Mouse (Mus musculus) frontal cortex, postnatal 10 days (tissue): ENCODE data around the gene Inf2.

Source experiments
- DNase-seq, 2 experiments: peaks; one replicate each; pipeline ENCODE4 v3.0.0; 2022; ENCODE audit warnings: low spot score in 2 of 2, mixed read lengths in 1 of 2

Inf2 gene

GRCm38 (mm10) chr12:112594989-112595388 lies 6.4 kb downstream of the Inf2 start:
- peak; percentile 61 to 72 for DNase-seq

- DNase-seq, result no peak
Measured at GRCm38 (mm10) chr12:112595626-112596025, 7.0 kb downstream of the Inf2 start.

- no peak for DNase-seq
Measured at GRCm38 (mm10) chr12:112596454-112596853, 7.9 kb downstream of the Inf2 start.

GRCm38 (mm10) chr12:112596891-112597500 lies 8.4 kb downstream of the Inf2 start:
- DNase-seq, result no peak

- DNase-seq, result peak in 1 of 2 experiments; percentile 46
Measured at GRCm38 (mm10) chr12:112597618-112598017, 9.0 kb downstream of the Inf2 start.

- no peak for DNase-seq
Measured at GRCm38 (mm10) chr12:112599198-112599597, 10.6 kb downstream of the Inf2 start.

GRCm38 (mm10) chr12:112599942-112600611 lies 11.5 kb downstream of the Inf2 start:
- DNase-seq, result no peak

GRCm38 (mm10) chr12:112604022-112604421 lies 15.4 kb downstream of the Inf2 start:
- no peak for DNase-seq

- peak in 1 of 2 experiments; percentile 56 for DNase-seq
Measured at GRCm38 (mm10) chr12:112604709-112605649, 16.4 kb downstream of the Inf2 start.

- peak in 1 of 2 experiments; percentile 78 for DNase-seq
Measured at GRCm38 (mm10) chr12:112605766-112606165, 17.2 kb downstream of the Inf2 start.

- DNase-seq, result no peak
Measured at GRCm38 (mm10) chr12:112606998-112607397, 18.4 kb downstream of the Inf2 start.

GRCm38 (mm10) chr12:112609031-112609430 lies 20.4 kb downstream of the Inf2 start:
- no peak for DNase-seq

GRCm38 (mm10) chr12:112616668-112617067 lies 28.1 kb downstream of the Inf2 start:
- DNase-seq, result no peak

GRCm38 (mm10) chr12:112617184-112617583 lies 28.6 kb downstream of the Inf2 start:
- peak; percentile 53 to 80 for DNase-seq

- peak; percentile 72 to 78 for DNase-seq
Measured at GRCm38 (mm10) chr12:112617898-112618380, 29.4 kb downstream of the Inf2 start.

- DNase-seq, result no peak
Measured at GRCm38 (mm10) chr12:112618981-112619685, 30.5 kb downstream of the Inf2 start.

GRCm38 (mm10) chr12:112619686-112620353 lies 31.2 kb downstream of the Inf2 start, which contains the start of gene Adssl1:
Gene Adssl1, plus strand, starts transcription at chr12:112620045.
- DNase-seq, result peak in 1 of 2 experiments; percentile 37

GRCm38 (mm10) chr12:112620354-112621061 lies 31.9 kb downstream of the Inf2 start:
- no peak for DNase-seq

- no peak for DNase-seq
Measured at GRCm38 (mm10) chr12:112621900-112622299, 33.3 kb downstream of the Inf2 start.

GRCm38 (mm10) chr12:112623742-112624141 lies 35.2 kb downstream of the Inf2 start:
- DNase-seq, result peak in 1 of 2 experiments; percentile 71
